Mouse (Mus musculus): ENCODE measurements at regions not wholly inside any gene's neighbourhood (a gene's known extent, or its start where the extent isn't known, plus 50 kb on each side); places are given as distances from the start of the nearest gene placed in this dataset.

DNA sequence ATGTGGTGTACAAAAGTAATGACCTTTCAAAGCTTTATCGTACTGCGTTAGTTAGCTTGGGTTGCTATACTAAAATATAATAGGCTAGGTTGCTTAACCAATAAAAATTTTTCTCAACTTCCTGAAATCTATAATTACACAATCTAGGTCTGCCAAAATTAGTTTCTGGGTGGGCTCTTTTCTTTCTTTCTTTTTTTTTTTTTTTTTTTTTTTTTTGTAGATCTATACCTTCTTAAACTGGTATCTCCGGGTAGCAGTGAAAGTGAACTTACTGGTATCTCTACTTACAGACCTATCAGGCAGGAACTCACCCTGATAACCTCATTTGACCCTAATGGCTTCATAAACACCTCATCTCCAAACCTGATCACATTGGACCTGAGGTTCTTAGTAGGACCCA is 193.4 kb upstream of the Cpeb2 start:
- no peak for TF ChIP-seq CTCF (IDR thresholded peaks at IDR 0.05; ENCODE audit: extremely low read depth, insufficient read depth, insufficient read length, insufficient replicate concordance)
- no peak for TF ChIP-seq POLR2A (IDR thresholded peaks at IDR 0.05; ENCODE audit: low read depth, low read length)
